Mouse (Mus musculus): Measurements from ENCODE around the gene Myrfl. TPM values are rescaled to one million over a fixed set of nuclear protein-coding genes. Genes with fewer than 3 reads are reported as not detected.

Gene Myrfl
- polyA plus RNA-seq, 1 experiment = 0.02 TPM

DNA sequence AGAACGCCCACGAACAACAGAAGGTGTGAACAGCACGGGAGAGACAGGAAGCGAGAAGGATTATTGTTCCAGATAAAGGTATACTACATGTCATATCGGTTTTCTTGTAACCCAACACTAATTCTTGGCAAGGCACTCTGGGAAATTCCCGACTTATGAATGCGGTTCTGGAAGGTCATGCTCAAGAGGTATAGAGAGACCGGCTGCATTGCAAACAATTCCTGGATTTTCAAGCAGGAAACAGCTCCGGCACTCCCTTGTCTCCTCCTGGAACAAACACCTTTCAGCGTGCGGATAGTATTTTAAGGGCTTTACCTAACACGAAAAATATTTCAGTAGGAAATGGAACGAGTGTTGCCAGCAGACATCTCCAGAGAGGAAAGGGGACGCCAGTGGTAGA lies 145.8 kb downstream of the Myrfl start:
- H3K4me1 ChIP-seq (ENCODE audit: control insufficient read depth, insufficient read depth, insufficient read length) = peaks cover 6% of the 10 kb centered on the region; the same call in 1 of the 2 replicates
- no peak for TF ChIP-seq POLR2A (IDR thresholded peaks at IDR 0.05; ENCODE audit: low read depth, low read length)
- no peak for TF ChIP-seq CTCF (IDR thresholded peaks at IDR 0.05; ENCODE audit: extremely low read depth, insufficient read depth, insufficient read length, insufficient replicate concordance)
- H3K27me3 ChIP-seq (ENCODE audit: control insufficient read depth, insufficient read depth, low read length) = no peaks in the 10 kb centered on the region
- no peak overlapping the region for H3K27ac ChIP-seq (ENCODE audit: insufficient read depth, low read length)
- H3K36me3 ChIP-seq (ENCODE audit: control insufficient read depth, insufficient read depth, low read length) = no peaks in the 10 kb centered on the region
- no peak for DNase-seq (ENCODE audit: low read depth in 1 of 2, low spot score in 2 of 2)
- no peak overlapping the region for H3K4me3 ChIP-seq (ENCODE audit: extremely low read depth, insufficient read depth, insufficient read length)
- WGBS = 57% methylated on average over 14 of the region's 14 CpGs

DNA sequence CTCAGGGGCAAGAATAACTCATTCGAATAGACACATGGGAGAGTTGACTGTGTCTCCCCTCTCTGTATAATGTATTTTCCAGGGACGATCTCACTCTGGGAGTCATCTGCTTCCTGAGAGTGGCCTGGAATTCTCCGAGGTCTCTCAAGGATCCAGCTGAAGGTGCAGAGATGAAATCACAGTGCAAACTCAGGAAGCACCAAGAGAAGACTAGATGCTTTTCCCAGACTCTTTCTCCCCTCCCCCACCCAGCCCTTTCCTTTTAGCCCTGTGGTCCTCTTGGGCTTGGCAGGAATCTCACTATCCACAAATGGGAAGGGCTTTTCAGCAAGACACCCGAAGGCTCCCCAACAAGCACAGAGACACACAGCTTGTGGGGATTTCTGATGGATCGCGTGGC lies 146.7 kb downstream of the Myrfl start:
- no peak for DNase-seq (ENCODE audit: low read depth in 1 of 2, low spot score in 2 of 2)
- peaks cover 6% of the 10 kb centered on the region; the same call in 1 of the 2 replicates for H3K4me1 ChIP-seq (ENCODE audit: control insufficient read depth, insufficient read depth, insufficient read length)

DNA sequence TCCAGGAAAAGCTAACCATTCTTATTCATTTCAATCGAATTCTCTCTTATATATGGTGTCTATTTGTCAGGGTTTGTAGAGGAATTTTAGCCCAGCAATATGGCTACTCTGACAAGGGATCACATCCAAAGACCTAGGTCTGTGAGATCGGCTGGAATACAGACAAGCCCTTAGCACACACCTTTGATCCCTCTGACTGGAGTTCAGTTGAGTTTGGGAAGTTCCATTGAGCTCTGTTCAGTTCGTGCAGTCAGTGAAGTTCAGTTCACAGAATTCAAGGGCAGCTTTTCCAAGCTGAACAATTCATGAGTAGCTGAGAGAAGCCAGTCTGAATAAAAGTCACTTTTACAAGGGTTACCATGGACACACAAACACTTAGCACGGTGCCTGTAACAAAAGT lies 148.0 kb downstream of the Myrfl start:
- no peak for DNase-seq (ENCODE audit: low read depth in 1 of 2, low spot score in 2 of 2)
- peaks cover 6% of the 10 kb centered on the region; the same call in 1 of the 2 replicates for H3K4me1 ChIP-seq (ENCODE audit: control insufficient read depth, insufficient read depth, insufficient read length)
- TF ChIP-seq CTCF (IDR thresholded peaks at IDR 0.05; ENCODE audit: extremely low read depth, insufficient read depth, insufficient read length, insufficient replicate concordance) = no peak
- no peak for TF ChIP-seq POLR2A (IDR thresholded peaks at IDR 0.05; ENCODE audit: low read depth, low read length)
- no peaks in the 10 kb centered on the region for H3K36me3 ChIP-seq (ENCODE audit: control insufficient read depth, insufficient read depth, low read length)
- 90% methylated on average over 4 of the region's 4 CpGs for WGBS
- no peak overlapping the region for H3K4me3 ChIP-seq (ENCODE audit: extremely low read depth, insufficient read depth, insufficient read length)
- no peaks in the 10 kb centered on the region for H3K27me3 ChIP-seq (ENCODE audit: control insufficient read depth, insufficient read depth, low read length)
- no peak overlapping the region for H3K27ac ChIP-seq (ENCODE audit: insufficient read depth, low read length)

More for the DNA sequence above, 146.7 kb downstream of the Myrfl start:
- no peaks in the 10 kb centered on the region for H3K36me3 ChIP-seq (ENCODE audit: control insufficient read depth, insufficient read depth, low read length)
- WGBS = 78% methylated on average over 6 of the region's 6 CpGs
- H3K27me3 ChIP-seq (ENCODE audit: control insufficient read depth, insufficient read depth, low read length) = no peaks in the 10 kb centered on the region
- H3K27ac ChIP-seq (ENCODE audit: insufficient read depth, low read length) = no peak overlapping the region
- no peak overlapping the region for H3K4me3 ChIP-seq (ENCODE audit: extremely low read depth, insufficient read depth, insufficient read length)
- no peak for TF ChIP-seq POLR2A (IDR thresholded peaks at IDR 0.05; ENCODE audit: low read depth, low read length)
- TF ChIP-seq CTCF (IDR thresholded peaks at IDR 0.05; ENCODE audit: extremely low read depth, insufficient read depth, insufficient read length, insufficient replicate concordance) = no peak

DNA sequence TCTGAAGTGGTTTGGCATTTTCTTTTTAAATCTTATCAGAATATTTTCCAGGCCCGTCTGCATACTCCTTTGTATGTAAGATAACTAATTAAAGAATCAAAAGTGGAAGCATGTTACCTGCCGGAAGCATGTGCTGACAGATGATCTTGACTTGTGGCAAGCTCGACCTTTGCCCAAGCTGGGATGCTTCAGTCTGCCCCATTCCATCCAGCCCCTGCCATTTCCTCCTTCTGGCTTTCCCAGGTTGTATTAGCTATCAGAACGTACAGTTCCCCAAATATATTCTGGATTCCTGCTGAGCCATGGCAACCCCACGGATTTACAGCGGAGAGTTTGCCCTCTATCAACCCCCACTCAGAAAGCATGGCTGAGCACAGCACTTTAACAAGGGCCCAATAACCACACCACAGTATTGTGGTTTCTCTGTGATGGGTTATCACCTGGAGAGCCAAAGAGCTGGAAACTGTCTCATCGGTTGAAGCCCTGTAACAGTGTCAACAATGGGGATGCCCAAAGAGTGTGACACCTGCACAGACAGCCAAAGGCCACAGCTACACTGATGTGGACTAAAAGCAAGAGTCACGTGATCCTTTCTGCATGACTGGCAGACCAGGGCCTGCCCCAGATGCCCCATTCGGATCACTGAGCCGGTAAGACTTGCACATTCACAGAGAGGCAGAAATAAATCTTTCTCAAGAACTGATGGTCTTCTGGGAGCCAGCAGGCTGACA lies 150.3 kb downstream of the Myrfl start:
- no peaks in the 10 kb centered on the region for H3K36me3 ChIP-seq (ENCODE audit: control insufficient read depth, insufficient read depth, low read length)
- H3K27ac ChIP-seq (ENCODE audit: insufficient read depth, low read length) = no peak overlapping the region
- 32% methylated on average over 10 of the region's 10 CpGs for WGBS
- no peaks in the 10 kb centered on the region for H3K27me3 ChIP-seq (ENCODE audit: control insufficient read depth, insufficient read depth, low read length)
- DNase-seq (ENCODE audit: low read depth in 1 of 2, low spot score in 2 of 2) = peak in 1 of 2 experiments; percentile 37
- H3K4me3 ChIP-seq (ENCODE audit: extremely low read depth, insufficient read depth, insufficient read length) = no peak overlapping the region
- H3K4me1 ChIP-seq (ENCODE audit: control insufficient read depth, insufficient read depth, insufficient read length) = peaks cover 12% of the 10 kb centered on the region; the same call in 1 of the 2 replicates
- TF ChIP-seq POLR2A (IDR thresholded peaks at IDR 0.05; ENCODE audit: low read depth, low read length) (no peak), CTCF (IDR thresholded peaks at IDR 0.05; ENCODE audit: extremely low read depth, insufficient read depth, insufficient read length, insufficient replicate concordance) (no peak)

DNA sequence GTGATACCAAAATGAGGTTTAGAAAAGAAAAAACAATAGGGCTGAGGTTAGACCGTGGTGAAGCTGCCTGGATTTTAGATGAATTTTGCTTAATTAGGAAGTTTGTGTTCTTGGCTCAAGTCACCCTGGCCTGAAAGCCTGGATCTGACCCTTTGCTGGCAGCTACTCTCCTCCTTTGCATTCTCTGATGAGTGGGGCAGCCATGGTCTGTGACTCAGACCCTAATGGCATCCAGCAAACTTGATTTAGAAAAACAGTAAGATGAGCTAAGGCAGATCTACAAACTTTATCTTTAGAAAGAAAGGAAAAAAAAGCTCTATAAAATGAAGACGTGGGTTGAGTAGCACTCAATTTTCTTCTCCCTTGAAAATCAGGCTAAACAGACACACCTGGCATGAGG lies 154.0 kb downstream of the Myrfl start:
- Histone ChIP-seq H3K36me3 (ENCODE audit: control insufficient read depth, insufficient read depth, low read length) (no peaks in the 10 kb centered on the region), H3K4me1 (ENCODE audit: control insufficient read depth, insufficient read depth, insufficient read length) (peaks cover 12% of the 10 kb centered on the region; the same call in 1 of the 2 replicates), H3K4me3 (ENCODE audit: extremely low read depth, insufficient read depth, insufficient read length) (no peak overlapping the region), H3K27ac (ENCODE audit: insufficient read depth, low read length) (no peak overlapping the region), H3K27me3 (ENCODE audit: control insufficient read depth, insufficient read depth, low read length) (no peaks in the 10 kb centered on the region)
- DNase-seq (ENCODE audit: low read depth in 1 of 2, low spot score in 2 of 2) = no peak
- TF ChIP-seq POLR2A (IDR thresholded peaks at IDR 0.05; ENCODE audit: low read depth, low read length) = no peak
- TF ChIP-seq CTCF (IDR thresholded peaks at IDR 0.05; ENCODE audit: extremely low read depth, insufficient read depth, insufficient read length, insufficient replicate concordance) = no peak
- 84% methylated on average over 2 of the region's 2 CpGs for WGBS

DNA sequence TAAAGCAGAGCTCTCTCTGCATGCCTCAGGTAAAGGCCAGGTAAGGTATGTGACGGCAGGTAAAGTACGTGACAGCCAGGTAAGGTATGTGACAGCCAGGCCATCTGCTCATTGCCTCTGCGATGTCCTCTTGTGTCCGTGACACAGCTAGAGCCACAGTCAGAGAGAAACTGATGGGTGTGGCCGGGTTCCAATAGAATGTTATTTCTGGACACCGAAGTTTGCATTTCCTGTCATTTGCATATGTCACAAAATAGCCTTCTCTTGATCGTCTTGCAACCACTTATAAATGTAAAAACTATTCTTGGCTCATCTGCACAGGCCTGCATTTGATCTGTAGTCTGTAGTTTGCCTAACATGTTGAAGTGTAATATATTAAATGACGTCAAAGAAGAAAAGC lies 154.5 kb downstream of the Myrfl start:
- no peak overlapping the region for H3K4me3 ChIP-seq (ENCODE audit: extremely low read depth, insufficient read depth, insufficient read length)
- H3K27ac ChIP-seq (ENCODE audit: insufficient read depth, low read length) = no peak overlapping the region
- TF ChIP-seq POLR2A (IDR thresholded peaks at IDR 0.05; ENCODE audit: low read depth, low read length) (no peak), CTCF (IDR thresholded peaks at IDR 0.05; ENCODE audit: extremely low read depth, insufficient read depth, insufficient read length, insufficient replicate concordance) (no peak)
- H3K36me3 ChIP-seq (ENCODE audit: control insufficient read depth, insufficient read depth, low read length) = no peaks in the 10 kb centered on the region
- WGBS = 60% methylated on average over 8 of the region's 8 CpGs
- H3K4me1 ChIP-seq (ENCODE audit: control insufficient read depth, insufficient read depth, insufficient read length) = peaks cover 12% of the 10 kb centered on the region; the same call in 1 of the 2 replicates
- H3K27me3 ChIP-seq (ENCODE audit: control insufficient read depth, insufficient read depth, low read length) = no peaks in the 10 kb centered on the region
- no peak for DNase-seq (ENCODE audit: low read depth in 1 of 2, low spot score in 2 of 2)

DNA sequence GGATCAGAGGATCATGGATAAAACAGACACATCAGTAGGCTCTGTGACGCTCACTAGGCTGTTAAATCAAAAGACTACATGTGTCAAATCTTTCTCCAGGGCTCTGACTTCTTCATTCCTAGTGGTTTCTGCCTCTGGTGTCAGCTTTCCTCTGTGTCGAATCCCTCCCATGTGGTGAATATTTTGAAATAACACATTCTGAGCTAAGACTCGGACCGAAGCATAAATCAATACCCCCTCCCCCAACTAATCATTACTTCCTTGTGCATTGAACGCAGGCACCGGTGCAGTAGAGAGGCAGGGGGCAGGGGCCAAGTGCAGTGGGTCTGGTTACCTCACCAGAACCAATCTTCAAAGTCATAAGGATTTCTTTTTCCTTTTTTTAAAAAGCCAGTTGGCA lies 155.4 kb downstream of the Myrfl start:
- Histone ChIP-seq H3K27ac (ENCODE audit: insufficient read depth, low read length) (no peak overlapping the region), H3K27me3 (ENCODE audit: control insufficient read depth, insufficient read depth, low read length) (no peaks in the 10 kb centered on the region), H3K4me3 (ENCODE audit: extremely low read depth, insufficient read depth, insufficient read length) (no peak overlapping the region), H3K36me3 (ENCODE audit: control insufficient read depth, insufficient read depth, low read length) (no peaks in the 10 kb centered on the region), H3K4me1 (ENCODE audit: control insufficient read depth, insufficient read depth, insufficient read length) (peaks cover 8% of the 10 kb centered on the region; the same call in 1 of the 2 replicates)
- DNase-seq (ENCODE audit: low read depth in 1 of 2, low spot score in 2 of 2) = no peak
- no peak for TF ChIP-seq CTCF (IDR thresholded peaks at IDR 0.05; ENCODE audit: extremely low read depth, insufficient read depth, insufficient read length, insufficient replicate concordance)
- TF ChIP-seq POLR2A (IDR thresholded peaks at IDR 0.05; ENCODE audit: low read depth, low read length) = no peak
- 76% methylated on average over 6 of the region's 6 CpGs for WGBS
